Mouse (Mus musculus) CH12.LX (cell line): ENCODE results near the gene Wnt5a. TPM values are rescaled to one million over a fixed set of nuclear protein-coding genes. Genes with fewer than 3 reads are reported as not detected.

Experiments
- DNase-seq: peaks from one replicate; pipeline ENCODE4 v3.0.0-alpha.2; 2013; ENCODE audit errors: extremely low read depth
- H3K27ac ChIP-seq: 2 replicates; pipeline ENCODE4 v1.5.1; 2012; ENCODE audit warnings: low read depth, mild to moderate bottlenecking, control low read depth, moderate library complexity; ENCODE audit not compliant: insufficient read depth
- H3K27me3 ChIP-seq: replicated peaks from 2 replicates; pipeline ENCODE3; 2012; ENCODE audit warnings: inconsistent platforms
- H3K36me3 ChIP-seq, 2 experiments: replicated peaks in 1 of 2; 2 replicates each; pipeline versions ENCODE3 to v1.6.1; 2012; ENCODE audit warnings: inconsistent platforms in 1 of 2, low read length in 1 of 2, mild to moderate bottlenecking in 1 of 2, mixed read lengths in 1 of 2, moderate library complexity in 1 of 2; ENCODE audit not compliant: control insufficient read depth in 1 of 2, insufficient read depth in 1 of 2
- H3K4me1 ChIP-seq, 2 experiments: 2 replicates each; pipeline ENCODE4 v1.6.1; 2012; ENCODE audit warnings: inconsistent platforms in 1 of 2, moderate library complexity in 1 of 2; ENCODE audit not compliant: insufficient read depth in 2 of 2, control insufficient read depth in 1 of 2
- H3K4me2 ChIP-seq: 2 replicates; pipeline ENCODE4 v1.6.1; 2012; ENCODE audit warnings: low read depth, mild to moderate bottlenecking, control low read depth; ENCODE audit not compliant: poor library complexity, insufficient read depth, severe bottlenecking
- H3K4me3 ChIP-seq, 3 experiments: fragments of 150-350 bp in 1 of 3; sonication (generic) in 1 of 3; replicated peaks in 1 of 3; 2 replicates each; pipeline versions ENCODE3 to v1.5.1; 2011 to 2012; ENCODE audit warnings: low read depth in 2 of 3, low read length in 2 of 3, mild to moderate bottlenecking in 2 of 3, moderate library complexity in 2 of 3, control low read depth in 1 of 3, improper control_type of control experiment in 1 of 3, inconsistent platforms in 1 of 3, mixed read lengths in 1 of 3; ENCODE audit not compliant: poor library complexity in 1 of 3
- H3K79me2 ChIP-seq: replicated peaks from 2 replicates; pipeline ENCODE4 v1.6.1; 2012; ENCODE audit warnings: mild to moderate bottlenecking, moderate library complexity; ENCODE audit not compliant: control insufficient read depth, poor library complexity, insufficient read depth, severe bottlenecking; ENCODE audit errors: extremely low read depth
- H3K9ac ChIP-seq: 2 replicates; pipeline ENCODE4 v1.6.1; 2012; ENCODE audit warnings: low read depth, mild to moderate bottlenecking, control low read depth, moderate library complexity; ENCODE audit not compliant: insufficient read depth
- H3K9me3 ChIP-seq: replicated peaks from 2 replicates; pipeline ENCODE3; 2012; ENCODE audit warnings: low read length, inconsistent platforms, mixed read lengths
- HCFC1 ChIP-seq: IDR thresholded peaks from 2 replicates; pipeline ENCODE4 v1.6.1; 2012; ENCODE audit warnings: low read depth, mild to moderate bottlenecking, inconsistent platforms, low read length, improper control_type of control experiment
- TBP ChIP-seq: conservative IDR thresholded peaks from 2 replicates; pipeline ENCODE4 v1.6.1; 2011; ENCODE audit warnings: low read depth, low read length, improper control_type of control experiment
- USF2 ChIP-seq: conservative IDR thresholded peaks from 2 replicates; pipeline ENCODE4 v1.6.1; 2011; ENCODE audit warnings: low read depth, low read length, improper control_type of control experiment
- dilution Hi-C: fragments of 300-500 bp; cut with MboI; formaldehyde crosslinking; loops from 2 replicates; pipeline ENCODE4 v1.14.3; 2020; ENCODE audit warnings: low sequenced_read_pairs; ENCODE audit not compliant: extremely low pct_unique_long_range_greater_than_20kb, extremely low pct_ligation_motif_present
- in situ Hi-C: fragments of 300-500 bp; cut with MboI; formaldehyde crosslinking; loops from 3 replicates; pipeline ENCODE4 v1.14.3; 2019; ENCODE audit warnings: low sequenced_read_pairs, low pct_ligation_motif_present, low pct_unique_long_range_greater_than_20kb, mixed read lengths
- polyA plus RNA-seq: library from polyadenylated mRNA; unstranded; fragments of >175 nt; gene quantifications from 2 replicates; pipeline ENCODE4 v1.2.1, GENCODE M21; 2012; ENCODE audit warnings: low read depth; ENCODE audit not compliant: insufficient read length
- total RNA-seq, 2 experiments: library from RNA; depleted of rRNA; stranded (reverse); fragments of 300-350 nt in 1 of 2; fragments of >200 nt in 1 of 2; gene quantifications; 2 replicates each; pipeline ENCODE4 v1.2.3; 2012 to 2014

Wnt5a gene
- total and polyA plus RNA-seq, 3 experiments = not detected

GRCm38 (mm10) chr14:28561861-28562260, 57.3 kb downstream of the Wnt5a start:
- Histone ChIP-seq H3K27ac (no peak overlapping the region), H3K9me3 (peaks cover 62% of the 10 kb centered on the region), H3K36me3 (no peaks in the 10 kb centered on the region), H3K4me1 (no peaks in the 10 kb centered on the region), H3K4me2 (no peak overlapping the region), H3K4me3 (no peak overlapping the region), H3K9ac (no peak overlapping the region), H3K27me3 (no peaks in the 10 kb centered on the region), H3K79me2 (no peaks in the 10 kb centered on the region)
- no peak for TF ChIP-seq USF2
- no peak for TF ChIP-seq TBP
- no peak for TF ChIP-seq HCFC1
- in situ Hi-C loops = no loop called here
- DNase-seq = no peak
- dilution Hi-C loops = no loop called here
